Mouse (Mus musculus): ENCODE measurements at regions not wholly inside any gene's neighbourhood (a gene's known extent, or its start where the extent isn't known, plus 50 kb on each side); places are given as distances from the start of the nearest gene placed in this dataset.

- no peak for TF ChIP-seq CTCF (IDR thresholded peaks at IDR 0.05; ENCODE audit: control insufficient read depth, insufficient read depth, insufficient replicate concordance, low read depth, low read length)
- TF ChIP-seq POLR2A (IDR thresholded peaks at IDR 0.05; ENCODE audit: control insufficient read depth, low read depth, low read length) = no peak
These were observed 64.0 kb upstream of the Zc3h12a start for GRCm38 (mm10) chr4:125191680-125192079.

Measured in testis, adult 2 months (tissue).